Mouse (Mus musculus) hindbrain, postnatal 0 days (tissue): ENCODE data around the gene Tmem132b. TPM values are rescaled to one million over a fixed set of nuclear protein-coding genes. Genes with fewer than 3 reads are reported as not detected.

Experiments
- ATAC-seq: fragments of 200-750 bp; cut with Nextera tagmentation; 2 replicates; pipeline ENCODE4 v1.8.0; 2017; ENCODE audit warnings: mild to moderate bottlenecking, moderate TSS enrichment, moderate library complexity
- DNase-seq: peaks from one replicate; pipeline ENCODE4 v3.0.0-alpha.2; 2015; ENCODE audit warnings: low spot score
- H3K27ac ChIP-seq: fragments of 300-500 bp; sonication (generic); 2 replicates; pipeline ENCODE4 v1.5.1; 2014; ENCODE audit warnings: mild to moderate bottlenecking
- H3K27me3 ChIP-seq: fragments of 300-500 bp; sonication (generic); 2 replicates; pipeline ENCODE4 v1.6.1; 2014; ENCODE audit warnings: low read length, mixed read lengths; ENCODE audit not compliant: insufficient read depth
- H3K36me3 ChIP-seq: fragments of 300-500 bp; sonication (generic); 2 replicates; pipeline ENCODE4 v1.6.1; 2014; ENCODE audit warnings: low read length, mixed read lengths; ENCODE audit not compliant: insufficient read depth
- H3K4me1 ChIP-seq: fragments of 300-500 bp; sonication (generic); 2 replicates; pipeline ENCODE4 v1.6.1; 2014; ENCODE audit warnings: antibody characterized with exemption, low read length, mixed read lengths; ENCODE audit not compliant: insufficient read depth
- H3K4me2 ChIP-seq: fragments of 300-500 bp; sonication (generic); 2 replicates; pipeline ENCODE4 v1.6.1; 2014; ENCODE audit warnings: low read depth, mild to moderate bottlenecking, low read length, moderate library complexity, mixed read lengths
- H3K4me3 ChIP-seq: fragments of 300-500 bp; sonication (generic); 2 replicates; pipeline ENCODE4 v1.5.1; 2014; ENCODE audit warnings: low read length
- H3K9ac ChIP-seq: fragments of 300-500 bp; sonication (generic); replicated peaks from 2 replicates; pipeline ENCODE4 v1.6.1; 2014; ENCODE audit warnings: mild to moderate bottlenecking, low read length, moderate library complexity, mixed read lengths
- H3K9me3 ChIP-seq: fragments of 300-500 bp; sonication (generic); 2 replicates; pipeline ENCODE4 v1.6.1; 2016; ENCODE audit warnings: low read length, mixed read lengths
- CTCF ChIP-seq: IDR thresholded peaks from 2 replicates; pipeline ENCODE4 v1.5.1; 2016; ENCODE audit warnings: antibody characterized with exemption, control low read depth, low read depth
- WGBS: fragments of 180-500 bp; shearing (Covaris S2); extraction: QIAGEN DNeasy Blood & Tissue Kit; methylation state at CpG from one replicate; pipeline ENCODE4 v1.1.7; 2014; 5-methylcytosine and 5-hydroxymethylcytosine counted together
- polyA plus RNA-seq: library from polyadenylated mRNA; unstranded; fragments of >200 nt; fragmentation: Nextera tagmentation; extraction: Ambion mirVana; gene quantifications from 2 replicates; pipeline ENCODE4 v1.2.1, GENCODE M21; 2015
- total RNA-seq: library from RNA; depleted of rRNA; stranded (reverse); fragments of >200 nt; gene quantifications from 2 replicates; pipeline ENCODE4 v1.2.3, GENCODE M21; 2014

Tmem132b gene
- total and polyA plus RNA-seq, 2 experiments from 2014 or later: 6.9 to 45.9 TPM

GRCm38 (mm10) chr5:125529109-125529508 is 2.5 kb upstream of the Tmem132b start:
- no peak for ATAC-seq
- no peak overlapping the region for H3K4me2 ChIP-seq
- no peaks in the 10 kb centered on the region for H3K9me3 ChIP-seq
- no peaks in the 10 kb centered on the region for H3K36me3 ChIP-seq
- TF ChIP-seq CTCF: peak; percentile 99
- H3K4me3 ChIP-seq: no peak overlapping the region
- peaks cover 5% of the 10 kb centered on the region; the same call in 1 of the 2 replicates for H3K4me1 ChIP-seq
- no peak overlapping the region for H3K9ac ChIP-seq
- peak; percentile 85 for DNase-seq
- peaks cover 10% of the 10 kb centered on the region for H3K27me3 ChIP-seq
- no peak overlapping the region for H3K27ac ChIP-seq
- 2% methylated on average over 5 of the region's 5 CpGs for WGBS

GRCm38 (mm10) chr5:125532191-125532544 is 594 bp downstream of the Tmem132b start:
- peaks cover 11% of the 10 kb centered on the region for H3K27me3 ChIP-seq
- H3K4me3 ChIP-seq: peak overlapping the region; percentile 47
- H3K4me2 ChIP-seq: peak overlapping the region; percentile 68
- peak; percentile 60; the same call in 1 of the 2 replicates for ATAC-seq
- TF ChIP-seq CTCF: no peak
- DNase-seq: peak; percentile 76
- no peaks in the 10 kb centered on the region for H3K9me3 ChIP-seq
- 0% methylated on average over 28 of the region's 30 CpGs for WGBS
- H3K36me3 ChIP-seq: no peaks in the 10 kb centered on the region
- peak overlapping the region; percentile 65 for H3K9ac ChIP-seq
- peaks cover 5% of the 10 kb centered on the region; the same call in 1 of the 2 replicates for H3K4me1 ChIP-seq
- H3K27ac ChIP-seq: peak overlapping the region; percentile 79

DNA sequence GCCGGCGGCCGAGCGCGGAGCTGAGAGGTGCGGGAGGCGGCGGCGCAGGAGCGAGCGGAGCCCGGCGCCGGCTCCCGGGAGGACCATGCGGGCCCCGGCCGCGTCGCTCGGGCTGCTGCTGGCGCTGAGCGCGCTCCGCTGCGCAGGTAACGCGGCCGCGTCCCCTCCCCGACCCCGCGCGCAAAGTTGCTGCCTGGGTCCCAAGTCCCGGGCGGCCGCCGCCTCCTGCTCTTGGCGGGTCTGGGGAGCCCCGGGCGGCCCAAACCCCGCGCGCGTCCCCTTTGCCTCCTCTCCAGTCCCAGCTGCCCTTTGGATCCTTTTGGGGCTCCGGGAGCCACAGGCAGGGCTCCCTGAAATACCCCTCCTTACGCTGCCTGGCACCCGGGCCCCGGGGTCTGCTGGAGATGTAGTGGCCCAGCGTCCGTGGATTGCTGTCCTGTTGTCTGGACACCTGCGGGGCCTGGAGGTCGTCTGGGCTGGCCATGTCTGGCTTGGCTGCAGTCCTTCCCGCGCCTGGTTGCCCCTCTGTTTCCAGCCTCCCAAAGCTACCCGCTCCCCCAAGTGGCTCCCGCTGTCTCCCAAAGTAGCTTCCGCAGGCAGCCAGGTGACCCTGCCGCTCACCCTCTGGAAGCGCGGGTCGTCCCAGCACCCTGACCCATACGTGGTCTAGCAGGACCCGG is 1.1 kb downstream of the Tmem132b start:
- Histone ChIP-seq H3K9ac (peak overlapping the region; percentile 65), H3K4me2 (peak overlapping the region; percentile 68), H3K36me3 (no peaks in the 10 kb centered on the region), H3K4me1 (peaks cover 5% of the 10 kb centered on the region; the same call in 1 of the 2 replicates), H3K4me3 (peak overlapping the region; percentile 47), H3K27me3 (peaks cover 11% of the 10 kb centered on the region), H3K9me3 (no peaks in the 10 kb centered on the region), H3K27ac (peak overlapping the region; percentile 79)
- DNase-seq: no peak
- WGBS: 2% methylated on average over 60 of the region's 64 CpGs
- TF ChIP-seq CTCF: no peak
- ATAC-seq: no peak

DNA sequence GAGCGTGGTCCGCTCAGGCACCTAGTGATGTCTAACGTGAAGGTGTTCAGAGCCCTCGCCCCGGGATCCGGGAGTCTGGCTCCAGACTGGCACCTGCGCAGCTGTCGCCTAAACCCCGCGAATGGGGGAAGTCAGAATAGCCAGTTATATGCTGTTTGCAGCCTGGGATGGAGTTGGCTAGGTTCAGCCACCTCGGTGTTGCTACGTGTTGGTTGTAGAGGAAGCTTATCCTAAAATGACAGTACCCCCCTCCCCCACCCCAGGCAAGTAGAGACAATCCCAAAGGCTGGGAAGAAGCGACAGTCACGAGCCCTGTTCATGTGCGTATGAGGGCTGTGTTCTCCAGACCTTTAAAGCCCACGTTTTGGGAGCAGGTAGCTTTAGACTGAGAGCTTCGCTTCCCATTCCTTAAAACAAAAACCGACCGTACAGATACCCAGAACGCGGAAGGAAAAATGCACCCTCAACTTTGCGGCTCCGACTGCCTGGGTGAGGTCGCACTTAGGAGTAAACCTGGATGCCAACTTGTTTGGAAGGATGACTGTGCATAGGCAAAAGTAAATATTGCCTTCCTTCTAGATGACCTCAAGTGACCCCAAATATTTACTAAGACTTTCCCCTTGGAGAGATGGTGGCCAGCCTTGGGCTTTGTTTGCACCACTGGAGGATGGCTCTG is 1.8 kb downstream of the Tmem132b start:
- Histone ChIP-seq H3K4me2 (peak overlapping the region; percentile 68), H3K4me1 (peaks cover 5% of the 10 kb centered on the region; the same call in 1 of the 2 replicates), H3K9ac (peak overlapping the region; percentile 65), H3K36me3 (no peaks in the 10 kb centered on the region), H3K27ac (peak overlapping the region; percentile 79), H3K4me3 (peak overlapping the region; percentile 47), H3K27me3 (peaks cover 11% of the 10 kb centered on the region), H3K9me3 (no peaks in the 10 kb centered on the region)
- ATAC-seq (no peak), DNase-seq (peak; percentile 47)
- WGBS: under 1% methylated on average over 24 of the region's 24 CpGs
- no peak for TF ChIP-seq CTCF

GRCm38 (mm10) chr5:125534168-125534610 is 2.6 kb downstream of the Tmem132b start:
- peaks cover 5% of the 10 kb centered on the region; the same call in 1 of the 2 replicates for H3K4me1 ChIP-seq
- TF ChIP-seq CTCF: no peak
- no peaks in the 10 kb centered on the region for H3K36me3 ChIP-seq
- H3K9ac ChIP-seq: peak overlapping the region; percentile 65
- peak overlapping the region; percentile 79; the same call in 1 of the 2 replicates for H3K27ac ChIP-seq
- 6% methylated on average over 7 of the region's 7 CpGs for WGBS
- peak overlapping the region; percentile 47 for H3K4me3 ChIP-seq
- DNase-seq (no peak), ATAC-seq (no peak)
- peak overlapping the region; percentile 68 for H3K4me2 ChIP-seq
- H3K9me3 ChIP-seq: no peaks in the 10 kb centered on the region
- peaks cover 11% of the 10 kb centered on the region for H3K27me3 ChIP-seq

DNA sequence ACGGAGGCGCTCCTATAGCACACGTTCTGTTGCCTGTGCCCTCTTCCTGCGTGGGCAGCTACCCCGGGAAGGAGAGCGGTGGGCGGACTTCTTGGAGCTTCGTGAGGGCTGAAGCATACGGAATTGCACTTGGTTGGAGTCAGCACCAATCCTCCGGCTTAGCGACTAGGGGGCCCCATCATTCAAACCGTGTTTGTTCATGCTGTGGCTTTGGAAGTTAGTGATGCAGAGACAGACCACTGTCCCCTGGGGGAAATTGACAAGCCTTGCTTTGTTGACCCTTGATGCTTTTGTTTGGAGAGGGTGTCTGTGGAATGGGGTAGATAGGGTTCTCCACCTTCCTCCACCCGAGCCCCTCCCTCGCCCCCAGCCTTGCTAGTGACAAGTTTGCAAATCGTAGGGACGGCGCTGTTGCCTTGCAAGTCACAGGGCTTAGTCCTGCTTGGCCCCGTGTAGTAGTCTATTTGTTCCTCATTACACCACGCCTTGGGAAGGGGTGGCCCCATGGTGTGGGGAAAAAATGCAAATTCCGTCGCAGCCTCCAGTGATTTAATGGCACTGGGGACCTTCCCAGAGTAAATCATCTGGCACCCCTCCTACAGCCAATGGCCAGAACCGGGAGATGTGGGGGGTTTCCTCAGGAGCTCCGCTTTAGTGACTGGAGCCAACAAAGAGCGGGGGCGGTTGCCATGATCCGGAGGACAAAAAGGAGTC is 3.2 kb downstream of the Tmem132b start:
- ATAC-seq (peak; percentile 50; the same call in 1 of the 2 replicates), DNase-seq (peak; percentile 58)
- Histone ChIP-seq H3K4me3 (peak overlapping the region; percentile 47), H3K27ac (peak overlapping the region; percentile 79; the same call in 1 of the 2 replicates), H3K27me3 (peaks cover 11% of the 10 kb centered on the region), H3K9me3 (no peaks in the 10 kb centered on the region), H3K36me3 (no peaks in the 10 kb centered on the region), H3K9ac (peak overlapping the region; percentile 65; the same call in 1 of the 2 replicates), H3K4me2 (peak overlapping the region; percentile 68), H3K4me1 (peaks cover 5% of the 10 kb centered on the region; the same call in 1 of the 2 replicates)
- TF ChIP-seq CTCF: peak; percentile 41
- under 1% methylated on average over 26 of the region's 26 CpGs for WGBS
